Mouse (Mus musculus): ENCODE data around the gene Rtel1. TPM values are rescaled to one million over a fixed set of nuclear protein-coding genes. Genes with fewer than 3 reads are reported as not detected.

The Rtel1 gene
- polyA plus RNA-seq, 1 experiment from 2014 or later = 22.9 TPM

DNA sequence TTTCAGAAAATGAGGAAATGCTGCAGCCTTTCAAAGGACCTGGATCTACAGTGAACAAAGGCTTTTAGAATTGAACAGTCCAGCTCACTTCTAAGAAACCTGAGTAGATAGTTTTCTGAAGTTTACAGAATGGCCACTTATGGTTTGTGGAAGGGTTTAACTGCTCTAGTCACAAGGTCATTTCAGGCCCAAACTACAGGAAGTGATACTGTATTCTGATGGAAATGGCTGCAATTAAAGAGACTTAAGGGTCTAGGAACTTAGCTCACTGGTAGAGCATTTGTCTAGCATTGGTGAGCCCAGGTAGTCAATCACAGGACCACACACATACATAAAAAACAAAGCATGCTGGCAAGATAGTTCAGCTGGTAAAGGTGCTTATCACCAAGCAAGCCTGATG lies 13.0 kb downstream of the Rtel1 start:
- Histone ChIP-seq H3K27ac (replicated peaks) (no peak overlapping the region), H3K4me1 (replicated peaks) (no peaks in the 10 kb centered on the region), H3K9me3 (replicated peaks) (no peaks in the 10 kb centered on the region), H3K4me3 (replicated peaks) (no peak overlapping the region), H3K36me3 (replicated peaks) (peaks cover 85% of the 10 kb centered on the region), H3K27me3 (no peaks in the 10 kb centered on the region), H3K9ac (no peak overlapping the region), H3K4me2 (no peak overlapping the region)
- no peak for ATAC-seq (ENCODE audit: insufficient read depth)

DNA sequence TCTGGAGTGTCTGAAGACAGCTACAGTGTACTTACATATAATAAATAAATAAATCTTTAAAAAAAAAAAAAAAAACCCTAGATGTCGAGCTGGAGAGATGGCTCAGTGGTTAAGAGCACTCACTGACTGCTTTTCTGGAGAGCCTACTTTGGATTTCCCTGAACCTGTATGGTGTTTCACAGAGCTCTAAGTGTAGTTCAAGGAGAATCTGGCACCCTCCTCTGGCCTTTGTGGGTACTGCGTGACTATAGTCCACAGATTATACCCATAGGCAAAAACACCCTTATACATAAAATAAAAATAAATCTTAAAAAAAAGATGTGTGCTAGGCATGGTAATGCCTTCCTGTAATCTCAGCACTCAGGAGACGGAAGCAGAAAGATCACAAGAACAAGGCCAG lies 14.5 kb downstream of the Rtel1 start:
- peaks cover 84% of the 10 kb centered on the region for H3K36me3 ChIP-seq (replicated peaks)
- ATAC-seq (ENCODE audit: insufficient read depth) = peak; percentile 58

DNA sequence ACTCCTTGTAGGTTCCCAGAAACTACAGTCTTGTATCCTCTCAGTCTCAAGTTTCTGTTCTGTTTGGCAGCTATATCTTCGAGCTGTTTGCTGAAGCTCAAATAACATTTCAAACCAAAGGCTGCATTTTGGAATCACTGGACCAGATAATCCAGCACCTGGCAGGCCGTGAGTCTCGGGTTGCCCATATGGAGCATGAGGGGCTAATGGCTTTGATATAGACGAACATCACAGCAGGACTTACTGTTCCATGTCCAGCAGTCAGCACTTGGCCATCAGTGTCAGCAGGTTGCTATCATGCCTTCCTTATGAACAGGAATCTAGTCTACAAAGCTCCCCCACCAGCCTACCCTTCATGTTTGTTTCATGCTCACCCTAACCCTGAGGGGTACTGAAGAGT lies 20.9 kb downstream of the Rtel1 start:
- no peak overlapping the region for H3K4me2 ChIP-seq
- H3K4me3 ChIP-seq (replicated peaks) = no peak overlapping the region
- no peak for ATAC-seq (ENCODE audit: insufficient read depth)
- H3K9ac ChIP-seq = no peak overlapping the region
- peaks cover 83% of the 10 kb centered on the region for H3K36me3 ChIP-seq (replicated peaks)
- no peaks in the 10 kb centered on the region for H3K27me3 ChIP-seq
- no peaks in the 10 kb centered on the region for H3K4me1 ChIP-seq (replicated peaks)
- no peak overlapping the region for H3K27ac ChIP-seq (replicated peaks)
- 81% methylated on average over 4 of the region's 4 CpGs for WGBS (ENCODE audit: insufficient replicate concordance)
- no peaks in the 10 kb centered on the region for H3K9me3 ChIP-seq (replicated peaks)

More for the DNA sequence above, 14.5 kb downstream of the Rtel1 start:
- Histone ChIP-seq H3K27ac (replicated peaks) (no peak overlapping the region), H3K4me2 (no peak overlapping the region), H3K27me3 (no peaks in the 10 kb centered on the region), H3K4me1 (replicated peaks) (no peaks in the 10 kb centered on the region), H3K9ac (no peak overlapping the region), H3K9me3 (replicated peaks) (no peaks in the 10 kb centered on the region), H3K4me3 (replicated peaks) (no peak overlapping the region)
- WGBS (ENCODE audit: insufficient replicate concordance) = 45% methylated on average over 3 of the region's 3 CpGs

DNA sequence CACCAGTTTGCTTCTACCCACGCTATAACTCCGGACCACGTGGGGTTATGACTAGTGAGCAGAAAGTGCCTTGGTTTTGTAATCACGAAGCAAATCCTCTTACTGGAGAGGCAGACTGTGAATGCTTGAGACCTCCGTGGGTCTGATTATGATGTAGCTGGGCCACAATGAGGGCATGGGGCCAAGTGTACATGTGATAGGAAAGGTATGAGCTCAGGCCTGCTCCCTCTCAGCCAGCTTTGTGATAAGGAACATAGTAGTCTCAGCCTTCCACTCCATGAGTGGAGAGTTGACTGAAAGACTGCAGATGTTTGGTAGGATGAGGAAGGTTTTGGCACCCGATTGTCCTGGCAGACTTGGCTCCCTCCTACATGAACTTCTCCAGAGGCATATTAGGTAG lies 23.2 kb downstream of the Rtel1 start:
- Histone ChIP-seq H3K4me1 (replicated peaks) (no peaks in the 10 kb centered on the region), H3K9me3 (replicated peaks) (no peaks in the 10 kb centered on the region), H3K27me3 (no peaks in the 10 kb centered on the region), H3K36me3 (replicated peaks) (peaks cover 83% of the 10 kb centered on the region), H3K4me2 (no peak overlapping the region), H3K27ac (replicated peaks) (no peak overlapping the region), H3K4me3 (replicated peaks) (no peak overlapping the region), H3K9ac (no peak overlapping the region)
- ATAC-seq (ENCODE audit: insufficient read depth) = no peak
- whole genome bisulfite sequencing (ENCODE audit: insufficient replicate concordance) = 77% methylated on average over 6 of the region's 6 CpGs

DNA sequence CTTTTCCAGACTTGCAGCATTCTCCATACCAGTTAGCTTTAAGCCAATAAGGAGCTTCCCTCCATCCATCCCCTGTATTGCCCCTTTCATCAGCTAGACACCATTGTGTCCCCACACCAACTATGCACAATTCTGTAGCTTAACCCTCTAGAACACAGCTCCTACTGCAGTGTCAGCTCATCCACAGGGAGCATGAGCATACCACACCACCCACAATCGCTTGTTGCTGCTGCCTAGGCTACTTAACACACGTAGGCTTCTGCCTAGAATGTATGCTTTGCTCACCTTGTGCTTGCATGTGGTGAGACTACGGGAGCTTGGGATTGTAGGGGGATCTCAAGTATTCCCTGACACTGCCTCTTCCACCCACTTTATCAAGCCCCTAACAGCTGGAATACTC lies 37.2 kb downstream of the Rtel1 start:
- Histone ChIP-seq H3K27ac (replicated peaks) (no peak overlapping the region), H3K9me3 (replicated peaks) (no peaks in the 10 kb centered on the region), H3K9ac (no peak overlapping the region), H3K4me3 (replicated peaks) (no peak overlapping the region), H3K4me2 (no peak overlapping the region), H3K4me1 (replicated peaks) (no peaks in the 10 kb centered on the region), H3K36me3 (replicated peaks) (peaks cover 97% of the 10 kb centered on the region), H3K27me3 (no peaks in the 10 kb centered on the region)
- ATAC-seq (ENCODE audit: insufficient read depth) = no peak
- WGBS (ENCODE audit: insufficient replicate concordance) = 75% methylated on average over 3 of the region's 3 CpGs

DNA sequence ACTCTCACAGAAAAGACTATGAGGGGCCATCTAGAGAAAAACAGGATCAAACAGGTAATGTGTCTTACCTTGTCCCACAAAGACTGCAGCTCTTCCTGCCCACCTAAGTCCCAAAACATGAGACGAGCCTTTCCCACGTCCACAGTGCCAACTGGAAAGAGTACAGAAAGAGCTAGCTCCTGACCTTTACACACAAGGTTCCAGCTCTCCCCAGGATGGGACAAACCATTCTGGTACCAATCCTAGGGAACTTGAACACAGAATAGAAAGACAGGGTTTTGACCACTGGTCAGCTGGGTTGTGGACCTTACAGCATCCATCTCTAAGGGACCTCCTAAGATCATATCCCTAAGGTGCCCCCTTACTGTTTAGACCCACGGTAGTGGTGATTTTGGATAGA lies 44.4 kb downstream of the Rtel1 start:
- no peaks in the 10 kb centered on the region for H3K9me3 ChIP-seq (replicated peaks)
- H3K27me3 ChIP-seq = no peaks in the 10 kb centered on the region
- WGBS (ENCODE audit: insufficient replicate concordance) = 67% methylated on average over 3 of the region's 3 CpGs
- peak overlapping the region; percentile 97 for H3K4me2 ChIP-seq
- H3K4me3 ChIP-seq (replicated peaks) = peak overlapping the region; percentile 78
- H3K36me3 ChIP-seq (replicated peaks) = peaks cover 44% of the 10 kb centered on the region
- ATAC-seq (ENCODE audit: insufficient read depth) = no peak
- H3K9ac ChIP-seq = peak overlapping the region; percentile 90; the same call in 1 of the 2 replicates
- peaks cover 48% of the 10 kb centered on the region for H3K4me1 ChIP-seq (replicated peaks)
- H3K27ac ChIP-seq (replicated peaks) = no peak overlapping the region

DNA sequence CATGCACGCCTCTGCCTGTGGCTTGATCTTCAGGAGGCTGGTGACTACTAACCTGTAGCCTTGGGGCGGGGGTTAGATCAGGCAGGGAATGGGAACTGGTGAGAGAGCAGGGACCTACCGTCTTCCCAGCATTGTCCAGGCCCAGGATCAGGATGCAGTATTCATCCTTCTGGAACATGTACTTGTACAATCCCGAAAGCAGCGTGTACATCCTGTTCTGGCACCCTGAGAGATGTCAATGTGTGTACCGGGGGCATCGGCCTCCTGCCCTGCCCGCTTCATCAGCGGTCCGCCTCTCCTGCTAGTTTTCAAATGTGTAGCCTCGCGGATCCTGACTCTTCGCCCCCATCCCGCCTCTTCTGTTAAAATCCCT lies 44.9 kb downstream of the Rtel1 start:
- peak overlapping the region; percentile 78 for H3K4me3 ChIP-seq (replicated peaks)
- no peaks in the 10 kb centered on the region for H3K9me3 ChIP-seq (replicated peaks)
- peak overlapping the region; percentile 97 for H3K4me2 ChIP-seq
- H3K9ac ChIP-seq = peak overlapping the region; percentile 90
- H3K4me1 ChIP-seq (replicated peaks) = peaks cover 48% of the 10 kb centered on the region
- H3K36me3 ChIP-seq (replicated peaks) = peaks cover 41% of the 10 kb centered on the region
- ATAC-seq (ENCODE audit: insufficient read depth) = no peak
- H3K27ac ChIP-seq (replicated peaks) = peak overlapping the region; percentile 93
- H3K27me3 ChIP-seq = no peaks in the 10 kb centered on the region
- 4% methylated on average over 14 of the region's 14 CpGs for WGBS (ENCODE audit: insufficient replicate concordance)

DNA sequence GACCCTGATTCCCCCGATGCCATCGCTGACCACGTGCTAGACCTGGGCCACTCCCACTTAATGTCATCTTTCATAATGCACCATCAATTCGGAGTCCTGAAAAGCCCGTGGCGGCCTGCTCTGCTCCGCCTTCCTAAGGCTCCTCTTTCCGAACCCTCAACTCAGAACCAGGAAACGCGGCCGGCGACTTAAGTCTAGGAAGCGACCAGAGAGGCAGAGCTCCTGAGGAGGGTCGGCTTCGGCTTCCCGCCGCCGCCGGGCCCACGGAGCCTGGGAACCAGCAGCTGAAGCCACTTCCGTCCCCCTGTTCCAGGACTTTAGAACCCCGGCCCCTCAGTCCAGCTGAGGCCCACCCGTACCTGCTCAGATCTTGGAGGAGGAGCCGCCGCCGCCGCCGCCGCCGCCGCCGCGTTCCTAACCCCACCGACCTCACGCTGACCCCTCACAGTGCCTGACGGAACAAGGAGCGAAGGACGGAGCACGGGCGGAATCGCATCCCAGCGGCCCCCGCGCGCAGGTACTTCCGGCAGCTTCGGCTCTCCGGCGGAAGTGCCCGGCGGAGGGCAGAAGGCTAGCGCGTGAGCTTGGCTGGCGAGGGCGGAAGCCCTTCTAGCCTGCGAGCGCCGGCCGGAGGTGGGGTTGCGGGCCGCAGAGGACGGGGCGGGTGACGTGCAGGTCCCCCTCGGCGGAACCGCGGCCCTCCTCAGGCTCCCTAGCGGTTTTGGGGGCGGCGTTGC lies 45.5 kb downstream of the Rtel1 start, which contains the start of the genes Zgpat and Arfrp1:
Zgpat (plus strand) TSS at position 69 of the 737 bp plus-strand sequence.
Arfrp1 (minus strand) TSS at position 545 of the 737 bp plus-strand sequence.
- peak within 1 kb of the TSS; percentile 93 for H3K27ac ChIP-seq (replicated peaks)
- peaks cover 48% of the 10 kb centered on the region for H3K4me1 ChIP-seq (replicated peaks)
- peaks cover 41% of the 10 kb centered on the region for H3K36me3 ChIP-seq (replicated peaks)
- ATAC-seq (ENCODE audit: insufficient read depth) = peak; percentile 92
- H3K4me2 ChIP-seq = peak within 1 kb of the TSS; percentile 97
- under 1% methylated on average over 71 of the region's 71 CpGs for WGBS (ENCODE audit: insufficient replicate concordance)
- H3K9me3 ChIP-seq (replicated peaks) = no peaks in the 10 kb centered on the region
- H3K4me3 ChIP-seq (replicated peaks) = peak within 1 kb of the TSS; percentile 78
- no peaks in the 10 kb centered on the region for H3K27me3 ChIP-seq
- peak within 1 kb of the TSS; percentile 90 for H3K9ac ChIP-seq

DNA sequence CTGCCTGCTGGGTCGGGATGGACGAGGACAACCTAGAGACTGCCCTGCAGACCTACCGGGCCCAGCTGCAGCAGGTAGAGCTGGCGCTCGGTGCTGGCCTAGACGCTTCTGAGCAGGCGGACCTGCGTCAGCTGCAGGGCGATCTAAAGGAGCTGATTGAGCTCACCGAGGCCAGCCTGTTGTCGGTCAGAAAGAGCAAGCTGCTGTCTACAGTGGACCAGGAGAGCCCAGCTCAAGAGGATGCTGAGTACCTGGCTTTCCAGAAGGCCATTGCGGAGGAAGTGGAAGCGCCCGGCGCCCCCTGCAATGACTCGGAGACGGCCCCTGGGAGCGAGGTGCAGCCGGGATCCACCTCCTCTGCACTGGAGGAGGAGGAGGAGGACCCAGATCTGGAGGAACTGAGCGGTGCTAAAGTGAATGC lies 46.1 kb downstream of the Rtel1 start:
- peak overlapping the region; percentile 78 for H3K4me3 ChIP-seq (replicated peaks)
- H3K9ac ChIP-seq = peak overlapping the region; percentile 90
- H3K4me1 ChIP-seq (replicated peaks) = peaks cover 48% of the 10 kb centered on the region
- no peaks in the 10 kb centered on the region for H3K9me3 ChIP-seq (replicated peaks)
- no peaks in the 10 kb centered on the region for H3K27me3 ChIP-seq
- peaks cover 41% of the 10 kb centered on the region for H3K36me3 ChIP-seq (replicated peaks)
- under 1% methylated on average over 20 of the region's 20 CpGs for WGBS (ENCODE audit: insufficient replicate concordance)
- H3K4me2 ChIP-seq = peak overlapping the region; percentile 97
- H3K27ac ChIP-seq (replicated peaks) = peak overlapping the region; percentile 93
- ATAC-seq (ENCODE audit: insufficient read depth) = peak; percentile 71

DNA sequence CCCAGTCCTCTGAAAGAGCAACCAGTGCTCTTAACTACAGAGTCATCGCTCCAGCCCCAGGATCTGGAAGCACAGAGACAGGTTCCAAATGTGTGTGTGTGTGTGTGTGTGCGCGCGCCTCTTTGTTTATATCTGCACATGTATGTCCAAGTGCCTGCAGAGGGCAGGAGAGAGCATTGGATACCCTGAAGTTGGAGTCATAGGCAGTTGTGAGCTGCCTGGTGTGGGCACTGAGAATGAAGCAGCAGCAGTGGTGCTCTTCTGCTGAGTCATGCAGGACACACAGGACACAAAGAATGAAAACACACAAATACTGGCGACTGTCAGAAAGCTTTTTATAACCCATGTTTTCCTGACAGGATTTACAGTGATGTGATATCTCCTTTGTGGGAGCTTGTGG lies 50.5 kb downstream of the Rtel1 start:
- no peak overlapping the region for H3K4me2 ChIP-seq
- peaks cover 44% of the 10 kb centered on the region for H3K4me1 ChIP-seq (replicated peaks)
- no peak overlapping the region for H3K27ac ChIP-seq (replicated peaks)
- no peak overlapping the region for H3K9ac ChIP-seq
- WGBS (ENCODE audit: insufficient replicate concordance) = 88% methylated on average over 5 of the region's 5 CpGs
- no peaks in the 10 kb centered on the region for H3K9me3 ChIP-seq (replicated peaks)
- peaks cover 24% of the 10 kb centered on the region for H3K36me3 ChIP-seq (replicated peaks)
- H3K4me3 ChIP-seq (replicated peaks) = no peak overlapping the region
- no peaks in the 10 kb centered on the region for H3K27me3 ChIP-seq
- ATAC-seq (ENCODE audit: insufficient read depth) = no peak

DNA sequence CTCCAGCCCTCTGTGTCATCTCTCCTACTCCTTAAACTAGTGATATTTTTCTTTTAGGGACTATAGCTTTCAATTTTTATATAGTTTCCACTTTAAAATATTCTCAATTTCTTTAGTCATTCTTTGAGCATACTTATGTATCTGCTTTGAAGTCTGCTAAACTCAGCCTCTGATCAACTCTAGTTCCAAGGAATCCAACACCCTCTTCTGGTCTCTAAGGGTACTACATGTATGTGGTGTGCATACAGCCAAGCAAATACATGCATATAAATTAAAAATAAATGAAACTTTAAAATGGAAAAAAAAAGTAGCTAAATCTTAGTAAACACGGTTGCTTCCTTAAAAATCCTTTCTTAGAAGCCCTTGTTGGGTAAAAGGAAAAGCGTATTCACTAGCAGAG lies 56.2 kb downstream of the Rtel1 start:
- Histone ChIP-seq H3K4me3 (replicated peaks) (no peak overlapping the region), H3K27ac (replicated peaks) (no peak overlapping the region), H3K36me3 (replicated peaks) (peaks cover 35% of the 10 kb centered on the region), H3K9ac (no peak overlapping the region), H3K4me2 (no peak overlapping the region), H3K4me1 (replicated peaks) (peaks cover 18% of the 10 kb centered on the region), H3K9me3 (replicated peaks) (no peaks in the 10 kb centered on the region), H3K27me3 (no peaks in the 10 kb centered on the region)
- WGBS (ENCODE audit: insufficient replicate concordance) = 78% methylated on average over 2 of the region's 2 CpGs
- ATAC-seq (ENCODE audit: insufficient read depth) = no peak

DNA sequence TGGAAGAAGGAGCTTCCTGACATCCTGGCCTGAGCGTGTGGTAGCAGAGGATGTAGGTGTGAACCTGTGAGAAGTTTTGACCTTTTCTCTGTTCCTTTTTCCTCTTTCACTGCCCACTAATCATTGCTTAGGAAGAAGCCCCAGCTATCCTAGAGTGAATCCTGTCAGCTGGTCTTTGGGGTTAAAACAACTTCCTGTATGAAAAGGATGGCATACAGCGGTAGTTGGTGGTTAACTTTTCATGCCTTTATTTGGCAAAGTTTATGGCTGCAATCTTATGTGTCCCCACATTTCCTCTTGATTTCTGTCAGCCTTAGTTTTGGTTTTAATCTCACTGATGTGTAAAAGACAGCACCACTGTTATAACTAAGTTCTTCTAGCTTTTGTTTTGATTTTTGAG lies 57.7 kb downstream of the Rtel1 start:
- Histone ChIP-seq H3K27me3 (no peaks in the 10 kb centered on the region), H3K4me3 (replicated peaks) (no peak overlapping the region), H3K9me3 (replicated peaks) (no peaks in the 10 kb centered on the region), H3K9ac (no peak overlapping the region), H3K36me3 (replicated peaks) (peaks cover 39% of the 10 kb centered on the region), H3K4me1 (replicated peaks) (peaks cover 18% of the 10 kb centered on the region), H3K27ac (replicated peaks) (no peak overlapping the region), H3K4me2 (no peak overlapping the region)
- ATAC-seq (ENCODE audit: insufficient read depth) = no peak
- 28% methylated on average over 2 of the region's 2 CpGs for WGBS (ENCODE audit: insufficient replicate concordance)

Measured in liver, embryonic 15.5 days (tissue).